Mouse (Mus musculus): Measurements from ENCODE around the gene Iqsec2. TPM values are rescaled to one million over a fixed set of nuclear protein-coding genes. Genes with fewer than 3 reads are reported as not detected.
"Not testable (repeated sequence)": the region's sequence is repeated elsewhere in the genome, so short reads cannot be mapped to it uniquely, and the experiment has no call there.

Gene Iqsec2
- total RNA-seq, 2 experiments from 2014 or later, result 157 to 181 TPM

- DNase-seq (ENCODE audit: extremely low spot score in 1 of 2, low spot score in 1 of 2), result not testable (repeated sequence)
These were observed 99.1 kb downstream of the Iqsec2 start for GRCm38 (mm10) chrX:152243140-152243539.

- DNase-seq (ENCODE audit: extremely low spot score in 1 of 2, low spot score in 1 of 2), result no peak
These were observed 100.6 kb downstream of the Iqsec2 start for GRCm38 (mm10) chrX:152244492-152245189.

GRCm38 (mm10) chrX:152271189-152271588 is 127.1 kb downstream of the Iqsec2 start:
- no peak for DNase-seq (ENCODE audit: extremely low spot score in 1 of 2, low spot score in 1 of 2)

Other genes with a start within 250 kb of the Iqsec2 start
- gene Hsd17b10, start 142.4 kb upstream of the Iqsec2 start, total RNA-seq (2021), result 10 to 100 TPM; 50.6 to 52.6 TPM
- gene Ribc1, start 128.0 kb upstream of the Iqsec2 start, total RNA-seq (2021), result under 1 TPM; 0.40 to 0.42 TPM
- 10 to 100 TPM; 48.1 to 53.8 TPM for gene Smc1a, start 127.8 kb upstream of the Iqsec2 start, total RNA-seq (2021)
- 10 to 100 TPM; 49.7 to 60.1 TPM for gene Kdm5c, start 88.8 kb downstream of the Iqsec2 start, total RNA-seq (2021)
- gene Kantr, start 183.2 kb downstream of the Iqsec2 start, total RNA-seq (2021), result 10 to 100 TPM; 42.2 to 52.4 TPM
- 100 to 1,000 TPM in 1 of 2 experiments, 10 to 100 TPM in 1; 91.5 to 111 TPM for gene Tspyl2, start 198.2 kb downstream of the Iqsec2 start, total RNA-seq (2021)
- gene Gpr173, start 224.4 kb downstream of the Iqsec2 start, total RNA-seq (2021), result 10 to 100 TPM; 15.7 to 16.1 TPM

Measured in layer of hippocampus, postnatal 25 days (tissue).